Mouse (Mus musculus) erythroid progenitor cell, adult 5-6 weeks (primary cell): ENCODE measurements around the gene Slc30a6. TPM values are rescaled to one million over a fixed set of nuclear protein-coding genes. Genes with fewer than 3 reads are reported as not detected.
"Not testable (repeated sequence)": the region's sequence is repeated elsewhere in the genome, so short reads cannot be mapped to it uniquely, and the experiment has no call there.

ENCODE experiments used
- ATAC-seq: replicated peaks from 2 replicates; pipeline ENCODE4 v1.8.0; 2016; ENCODE audit warnings: moderate number of reproducible peaks, mild to moderate bottlenecking, moderate TSS enrichment, inconsistent platforms; ENCODE audit not compliant: poor library complexity, low FRiP score, severe bottlenecking
- total RNA-seq, 2 experiments: library from RNA; stranded (forward) in 1 of 2; stranded (reverse) in 1 of 2; fragments of 150-400 nt in 1 of 2; fragments of 186-747, 209-891 nt in 1 of 2; gene quantifications; 2 replicates each; pipeline versions ENCODE4 v1.2.3 to v1.2.4; 2015 to 2017; ENCODE audit warnings: low replicate concordance in 2 of 2

The Slc30a6 gene
- total RNA-seq, 2 experiments from 2014 or later: 2.4 to 34.8 TPM

DNA sequence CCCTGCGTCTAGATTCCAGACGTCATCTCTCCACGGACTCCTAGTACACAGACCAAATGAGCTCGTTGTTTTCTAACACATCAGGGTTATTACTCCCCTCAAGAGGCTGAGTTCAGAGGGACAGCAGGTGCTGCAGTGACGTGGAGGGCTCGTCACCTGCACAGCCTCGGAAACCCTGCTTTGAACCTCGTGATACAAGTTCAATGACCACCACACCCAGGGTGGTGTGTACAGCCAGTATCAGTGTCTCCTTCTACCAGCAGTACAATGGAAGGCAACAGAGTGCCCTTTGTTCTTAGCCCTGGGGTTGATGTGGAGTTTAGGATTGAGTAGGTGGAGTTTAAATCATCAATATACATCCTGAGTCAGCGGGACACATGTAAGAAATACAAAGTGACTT lies 42.4 kb downstream of the Slc30a6 start:
- no peak for ATAC-seq

GRCm38 (mm10) chr17:74440486-74440885 lies 45.1 kb downstream of the Slc30a6 start:
- no peak for ATAC-seq

GRCm38 (mm10) chr17:74449776-74450175 lies 54.4 kb downstream of the Slc30a6 start:
- no peak for ATAC-seq

DNA sequence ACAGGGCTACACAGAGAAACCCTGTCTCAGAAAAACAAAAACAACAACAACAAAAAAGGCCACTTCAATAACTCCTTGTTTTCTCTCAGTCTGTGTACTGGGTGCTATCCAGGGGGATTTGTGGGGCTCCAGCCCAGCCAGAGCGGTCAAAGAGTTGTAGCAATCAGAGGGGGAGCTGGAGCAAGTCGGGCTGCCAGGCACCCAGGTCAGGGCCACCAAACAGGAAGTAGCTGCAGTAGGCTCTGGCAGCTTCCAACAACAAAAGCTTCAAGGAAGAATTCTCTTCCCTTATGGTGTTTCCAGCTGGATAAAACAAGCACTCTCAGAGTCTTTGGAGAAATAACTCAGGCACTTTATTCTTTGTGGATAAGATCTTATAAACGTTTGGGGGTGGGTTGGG lies 58.5 kb downstream of the Slc30a6 start:
- no peak for ATAC-seq

GRCm38 (mm10) chr17:74454660-74455059 lies 59.3 kb downstream of the Slc30a6 start:
- no peak for ATAC-seq

DNA sequence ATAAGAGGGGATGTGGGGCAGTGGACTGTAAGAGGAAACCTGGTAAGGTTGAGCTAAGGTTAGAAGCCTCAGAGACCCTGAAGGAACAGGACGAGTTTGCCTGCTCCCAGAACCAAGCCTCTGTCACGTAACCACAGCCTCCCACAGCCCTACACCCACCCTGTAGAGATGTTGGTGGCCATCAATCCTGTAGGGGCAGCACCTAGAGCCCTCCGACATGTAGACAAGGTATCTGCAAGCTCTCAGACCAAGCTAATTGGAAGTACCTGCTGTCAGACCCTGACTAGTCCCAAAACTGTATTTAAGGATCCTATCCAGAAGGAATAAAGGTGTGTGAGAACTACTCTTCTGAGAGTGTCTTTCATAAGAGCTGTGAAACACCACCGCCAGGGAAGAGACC lies 60.0 kb downstream of the Slc30a6 start:
- ATAC-seq: no peak

DNA sequence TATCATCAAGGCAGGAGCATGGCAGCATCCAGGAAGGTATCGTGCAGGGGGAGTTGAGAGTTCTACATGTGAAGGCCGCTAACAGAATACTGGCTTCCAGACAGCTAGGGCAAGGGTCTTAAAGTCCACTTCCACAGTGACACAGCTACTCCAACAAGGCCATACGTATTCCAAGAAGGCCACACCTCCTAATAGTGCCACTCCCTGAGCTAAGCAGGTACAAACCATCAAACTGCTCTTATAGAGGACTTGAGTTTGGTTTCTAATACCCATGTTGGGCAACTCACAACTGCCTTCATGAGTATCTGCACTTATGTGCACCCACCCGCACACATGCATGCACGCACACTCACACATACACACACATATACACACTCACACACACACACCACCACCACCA lies 61.4 kb downstream of the Slc30a6 start:
- ATAC-seq: no peak

DNA sequence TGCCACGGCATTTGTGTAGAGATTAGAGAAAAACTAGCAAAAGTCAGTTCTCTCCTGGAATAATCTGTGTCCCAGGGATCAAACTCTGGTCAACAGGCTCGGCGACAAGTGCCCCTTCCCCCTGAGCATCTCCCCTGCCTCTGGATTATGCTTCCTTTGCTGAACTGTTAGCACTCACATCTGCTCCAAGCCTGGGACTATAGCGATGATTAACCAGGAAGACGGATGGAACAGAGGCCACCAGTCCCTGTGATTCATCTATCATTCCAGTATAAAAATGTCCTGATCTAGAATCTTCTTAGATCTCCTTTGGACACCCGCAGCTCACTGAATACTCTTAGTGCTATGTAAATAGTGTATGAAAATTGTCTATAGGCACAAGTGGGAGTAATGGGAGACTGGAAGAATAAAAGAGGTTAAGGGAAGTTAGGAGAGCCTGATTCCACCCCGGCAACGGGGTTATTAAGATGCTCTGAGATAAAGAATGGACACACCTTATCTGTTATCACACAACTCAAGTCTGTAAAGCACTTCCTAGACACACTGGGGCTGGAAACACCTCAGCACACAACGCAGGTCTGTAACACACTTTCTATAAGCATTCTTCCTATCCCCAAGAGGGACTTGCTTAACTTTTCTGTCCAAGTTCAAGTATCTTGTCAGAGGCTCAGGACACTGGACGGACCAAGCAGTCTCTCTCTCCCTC lies 62.7 kb downstream of the Slc30a6 start:
- ATAC-seq: no peak

GRCm38 (mm10) chr17:74458711-74459408 lies 63.5 kb downstream of the Slc30a6 start, which contains the start of gene Nlrc4:
Gene Nlrc4 (minus strand): TSS chr17:74459142.
- no peak for ATAC-seq

- ATAC-seq: no peak
Measured at GRCm38 (mm10) chr17:74463510-74463909, 68.1 kb downstream of the Slc30a6 start.

DNA sequence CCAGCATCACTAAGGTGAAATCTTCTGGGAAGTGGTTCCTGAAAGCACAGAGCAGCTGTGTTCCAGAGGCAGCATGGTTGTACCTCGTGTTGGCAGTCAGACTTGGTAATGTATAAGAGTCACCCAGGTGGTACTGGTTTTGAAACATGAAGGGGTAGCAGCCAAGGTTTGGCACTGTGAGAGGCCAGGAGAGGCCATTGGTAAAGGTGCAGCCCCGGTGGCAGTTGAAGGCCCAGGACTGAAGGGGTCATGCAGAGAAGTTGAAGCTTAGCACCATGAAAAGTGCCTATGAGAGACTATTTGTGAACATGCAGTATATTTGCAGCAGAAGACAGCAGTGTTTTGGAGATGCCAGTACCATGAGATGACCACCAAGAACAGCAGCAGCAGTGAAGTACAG lies 72.6 kb downstream of the Slc30a6 start:
- ATAC-seq: not testable (repeated sequence)

DNA sequence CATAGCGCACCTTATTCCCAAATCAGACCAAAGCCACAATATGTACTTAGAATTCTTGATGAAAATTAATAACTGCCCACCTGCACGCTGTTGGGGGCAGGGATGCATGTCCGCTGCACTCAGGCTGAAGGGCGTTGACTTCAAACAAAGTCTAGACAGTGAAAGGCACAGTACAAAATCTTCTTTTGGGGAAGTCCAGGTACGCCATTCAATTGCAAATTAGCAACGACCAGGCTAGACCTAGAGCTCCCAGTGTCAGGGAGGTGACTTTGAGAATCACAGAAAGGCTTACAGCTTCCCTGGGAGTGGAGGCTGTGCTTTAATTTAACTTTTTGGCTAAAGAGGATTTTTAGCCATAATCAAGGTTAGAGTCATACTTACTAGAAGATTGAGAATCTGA lies 74.7 kb downstream of the Slc30a6 start:
- ATAC-seq: not testable (repeated sequence)

Other genes starting within 250 kb of the Slc30a6 start
- gene Memo1, start 100.1 kb upstream of the Slc30a6 start, total RNA-seq (2015; ENCODE audit: low replicate concordance): 208 and 242 TPM in 2 replicates
- 378 and 387 TPM in 2 replicates for gene Memo1, start 100.1 kb upstream of the Slc30a6 start, total RNA-seq (2017; ENCODE audit: low replicate concordance)
- 93.5 and 116 TPM in 2 replicates for gene Dpy30, start 71.7 kb upstream of the Slc30a6 start, total RNA-seq (2015; ENCODE audit: low replicate concordance)
- 44.4 and 50.9 TPM in 2 replicates for gene Dpy30, start 71.7 kb upstream of the Slc30a6 start, total RNA-seq (2017; ENCODE audit: low replicate concordance)
- 13.7 and 19.3 TPM in 2 replicates for gene Spast, start 56.6 kb upstream of the Slc30a6 start, total RNA-seq (2015; ENCODE audit: low replicate concordance)
- 13.9 and 28.8 TPM in 2 replicates for gene Spast, start 56.6 kb upstream of the Slc30a6 start, total RNA-seq (2017; ENCODE audit: low replicate concordance)
- gene Nlrc4, start 63.5 kb downstream of the Slc30a6 start, total RNA-seq (2015; ENCODE audit: low replicate concordance): 1.8 TPM in 1 of 2 replicates, not detected in the other
- gene Nlrc4, start 63.5 kb downstream of the Slc30a6 start, total RNA-seq (2017; ENCODE audit: low replicate concordance): 0.91 and 1.5 TPM in 2 replicates
- 60.9 and 101 TPM in 2 replicates for gene Yipf4, start 93.9 kb downstream of the Slc30a6 start, total RNA-seq (2015; ENCODE audit: low replicate concordance)
- gene Yipf4, start 93.9 kb downstream of the Slc30a6 start, total RNA-seq (2017; ENCODE audit: low replicate concordance): 80.6 and 109 TPM in 2 replicates
- gene Birc6, start 132.7 kb downstream of the Slc30a6 start, total RNA-seq (2015; ENCODE audit: low replicate concordance): 135 and 175 TPM in 2 replicates
- 128 and 149 TPM in 2 replicates for gene Birc6, start 132.7 kb downstream of the Slc30a6 start, total RNA-seq (2017; ENCODE audit: low replicate concordance)